Mouse (Mus musculus): Measurements from ENCODE around the gene Ift122. TPM values are rescaled to one million over a fixed set of nuclear protein-coding genes. Genes with fewer than 3 reads are reported as not detected.

Gene Ift122
- polyA plus RNA-seq (2015; fragmentation: Nextera tagmentation; extraction: Ambion mirVana) = 26.1 and 28.4 TPM in 2 replicates

- Histone ChIP-seq H3K36me3 (ENCODE audit: poor library complexity, severe bottlenecking) (peaks cover 18% of the 10 kb centered on the region), H3K4me2 (peak within 1 kb of the TSS; percentile 79), H3K4me1 (peaks cover 31% of the 10 kb centered on the region), H3K4me3 (peak within 1 kb of the TSS; percentile 61), H3K27ac (peak within 1 kb of the TSS; percentile 86), H3K27me3 (no peaks in the 10 kb centered on the region), H3K9me3 (replicated peaks) (no peaks in the 10 kb centered on the region), H3K9ac (peak within 1 kb of the TSS; percentile 73)
- under 1% methylated on average over 51 of the region's 51 CpGs for WGBS
- peak; percentile 98 for ATAC-seq
Observed at GRCm38 (mm10) chr6:115853091-115853813, at the start of gene Ift122, which contains the start of gene Mbd4. Ift122 (plus strand) TSS chr6:115853470. Mbd4 (minus strand) TSS chr6:115853371.

GRCm38 (mm10) chr6:115803541-115804382 lies 49.5 kb upstream of the Ift122 start:
- H3K4me2 ChIP-seq = no peak overlapping the region

DNA sequence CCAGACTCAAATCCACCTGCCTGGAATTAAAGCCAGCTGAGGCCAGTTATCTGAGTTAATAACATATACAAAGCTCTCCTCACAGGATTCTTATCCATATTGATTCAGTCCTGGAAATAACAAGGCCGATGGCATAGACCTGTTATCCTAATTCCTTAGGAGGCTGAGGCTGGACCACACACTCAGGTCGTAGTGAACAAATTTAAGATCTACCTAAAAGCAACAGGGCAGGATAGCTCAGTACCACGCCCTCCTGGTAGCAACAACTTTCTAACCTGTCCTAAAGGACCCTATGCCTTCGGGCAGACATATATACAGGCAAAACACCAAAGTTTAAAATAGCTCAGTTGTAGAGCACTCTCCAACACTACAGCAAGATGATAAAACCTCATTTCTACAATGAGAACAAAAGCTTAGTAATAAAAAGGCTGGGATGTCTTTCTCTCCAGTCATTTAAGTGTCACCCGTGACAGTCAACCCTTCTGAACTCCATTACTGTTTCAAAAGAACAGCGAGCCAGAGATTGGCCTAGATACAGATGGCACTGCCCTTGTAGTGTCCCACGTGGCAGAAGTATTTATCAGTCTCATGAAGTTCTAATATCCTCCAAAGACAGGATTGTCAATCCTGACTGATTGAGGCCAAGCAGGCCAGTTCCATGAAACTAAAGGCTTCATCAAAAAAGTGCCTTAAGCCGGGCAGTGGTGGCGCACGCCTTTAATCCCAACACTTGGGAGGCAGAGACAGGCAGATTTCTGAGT lies 48.7 kb upstream of the Ift122 start:
- Histone ChIP-seq H3K4me3 (no peak overlapping the region), H3K27ac (no peak overlapping the region), H3K4me2 (no peak overlapping the region), H3K36me3 (ENCODE audit: poor library complexity, severe bottlenecking) (peaks cover 75% of the 10 kb centered on the region), H3K9ac (no peak overlapping the region), H3K4me1 (peaks cover 27% of the 10 kb centered on the region), H3K27me3 (no peaks in the 10 kb centered on the region), H3K9me3 (replicated peaks) (no peaks in the 10 kb centered on the region)
- no peak for ATAC-seq
- 66% methylated on average over 10 of the region's 10 CpGs for WGBS

More at GRCm38 (mm10) chr6:115803541-115804382, 49.5 kb upstream of the Ift122 start:
- Histone ChIP-seq H3K9me3 (replicated peaks) (no peaks in the 10 kb centered on the region), H3K9ac (no peak overlapping the region), H3K4me3 (no peak overlapping the region), H3K27ac (peak overlapping the region; percentile 46), H3K4me1 (peaks cover 27% of the 10 kb centered on the region), H3K27me3 (no peaks in the 10 kb centered on the region), H3K36me3 (ENCODE audit: poor library complexity, severe bottlenecking) (peaks cover 83% of the 10 kb centered on the region)
- 50% methylated on average over 16 of the region's 16 CpGs for WGBS
- peak; percentile 28; the same call in 1 of the 2 replicates for ATAC-seq

DNA sequence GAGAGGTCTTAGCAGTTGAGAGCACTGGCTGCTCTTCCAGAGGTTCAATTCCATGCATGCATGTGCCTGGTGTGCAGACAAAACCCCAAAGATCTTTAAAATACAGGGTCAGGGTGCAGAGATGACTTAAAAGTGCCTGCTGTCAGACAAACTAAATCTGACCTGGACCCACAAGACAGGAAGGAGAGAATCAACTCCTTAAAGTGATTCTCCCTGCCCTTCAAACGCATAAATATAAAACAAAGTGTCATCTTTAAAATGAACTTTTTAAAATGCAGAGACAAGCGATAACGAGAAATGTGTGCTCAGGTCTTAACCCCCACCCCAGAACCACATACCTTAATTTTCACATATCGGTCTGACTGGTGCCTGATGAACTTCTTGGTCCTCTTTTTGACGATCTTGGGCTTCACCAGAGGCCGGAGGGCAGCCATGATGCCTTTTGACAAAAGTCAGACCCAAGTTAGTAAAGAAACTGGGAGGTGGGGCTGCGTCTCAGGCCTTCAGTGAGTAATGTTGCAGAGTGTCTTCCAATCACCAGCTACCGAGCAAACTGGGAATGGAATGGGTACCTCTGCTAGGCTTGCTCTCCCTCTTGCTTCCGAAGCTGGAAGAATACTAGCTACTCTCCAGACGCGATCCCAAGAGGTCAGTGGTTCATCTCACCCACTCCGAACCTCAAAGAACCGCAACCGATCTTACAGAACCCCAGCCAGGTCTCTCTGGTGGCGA lies 45.6 kb upstream of the Ift122 start:
- no peak for ATAC-seq
- Histone ChIP-seq H3K27me3 (no peaks in the 10 kb centered on the region), H3K4me1 (peaks cover 27% of the 10 kb centered on the region), H3K4me2 (peak overlapping the region; percentile 75), H3K36me3 (ENCODE audit: poor library complexity, severe bottlenecking) (peaks cover 46% of the 10 kb centered on the region), H3K27ac (peak overlapping the region; percentile 97), H3K9me3 (replicated peaks) (no peaks in the 10 kb centered on the region), H3K9ac (peak overlapping the region; percentile 99), H3K4me3 (peak overlapping the region; percentile 97)
- WGBS = 3% methylated on average over 15 of the region's 15 CpGs

DNA sequence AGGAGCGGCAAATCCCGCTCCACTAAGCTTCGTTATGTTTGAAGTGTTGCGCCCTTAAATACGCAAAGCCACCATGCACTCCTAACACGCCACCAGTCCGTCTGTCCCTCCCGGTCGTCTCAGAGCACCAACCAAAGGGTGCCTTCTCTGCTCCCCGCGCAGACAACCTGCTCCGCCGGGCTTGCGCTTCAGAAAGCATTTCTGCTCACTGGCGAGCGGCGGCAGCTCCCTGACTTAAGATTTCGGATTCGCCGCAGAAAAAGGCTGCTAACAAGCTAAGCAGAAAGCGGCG lies 45.1 kb upstream of the Ift122 start:
- H3K9me3 ChIP-seq (replicated peaks) = no peaks in the 10 kb centered on the region
- peak; percentile 11; the same call in 1 of the 2 replicates for ATAC-seq
- under 1% methylated on average over 22 of the region's 22 CpGs for WGBS
- peak overlapping the region; percentile 99 for H3K9ac ChIP-seq
- H3K4me3 ChIP-seq = peak overlapping the region; percentile 97
- H3K27ac ChIP-seq = peak overlapping the region; percentile 97
- H3K4me2 ChIP-seq = peak overlapping the region; percentile 75
- no peaks in the 10 kb centered on the region for H3K27me3 ChIP-seq
- H3K4me1 ChIP-seq = peaks cover 27% of the 10 kb centered on the region
- peaks cover 41% of the 10 kb centered on the region for H3K36me3 ChIP-seq (ENCODE audit: poor library complexity, severe bottlenecking)

GRCm38 (mm10) chr6:115808488-115809231 lies 44.6 kb upstream of the Ift122 start, which contains the start of gene Rpl32:
Rpl32 (minus strand) TSS chr6:115808747.
- no peaks in the 10 kb centered on the region for H3K9me3 ChIP-seq (replicated peaks)
- peak within 1 kb of the TSS; percentile 97 for H3K4me3 ChIP-seq
- H3K4me2 ChIP-seq = peak within 1 kb of the TSS; percentile 75
- no peaks in the 10 kb centered on the region for H3K27me3 ChIP-seq
- WGBS = under 1% methylated on average over 43 of the region's 47 CpGs
- ATAC-seq = peak; percentile 92
- H3K4me1 ChIP-seq = peaks cover 27% of the 10 kb centered on the region
- H3K9ac ChIP-seq = peak within 1 kb of the TSS; percentile 99
- H3K27ac ChIP-seq = peak within 1 kb of the TSS; percentile 97
- peaks cover 37% of the 10 kb centered on the region for H3K36me3 ChIP-seq (ENCODE audit: poor library complexity, severe bottlenecking)

GRCm38 (mm10) chr6:115811606-115812005 lies 41.7 kb upstream of the Ift122 start:
- H3K9ac ChIP-seq = no peak overlapping the region
- no peak overlapping the region for H3K27ac ChIP-seq
- peaks cover 8% of the 10 kb centered on the region for H3K36me3 ChIP-seq (ENCODE audit: poor library complexity, severe bottlenecking)
- no peak for ATAC-seq
- no peak overlapping the region for H3K4me3 ChIP-seq
- H3K9me3 ChIP-seq (replicated peaks) = no peaks in the 10 kb centered on the region
- WGBS = 77% methylated on average over 8 of the region's 8 CpGs
- H3K4me1 ChIP-seq = peaks cover 13% of the 10 kb centered on the region
- H3K27me3 ChIP-seq = no peaks in the 10 kb centered on the region
- no peak overlapping the region for H3K4me2 ChIP-seq

- no peak overlapping the region for H3K4me3 ChIP-seq
- no peaks in the 10 kb centered on the region for H3K36me3 ChIP-seq (ENCODE audit: poor library complexity, severe bottlenecking)
- H3K27ac ChIP-seq = no peak overlapping the region
- H3K4me2 ChIP-seq = no peak overlapping the region
- H3K9ac ChIP-seq = no peak overlapping the region
- no peaks in the 10 kb centered on the region for H3K9me3 ChIP-seq (replicated peaks)
- WGBS = 40% methylated on average over 4 of the region's 4 CpGs
- H3K27me3 ChIP-seq = no peaks in the 10 kb centered on the region
- H3K4me1 ChIP-seq = no peaks in the 10 kb centered on the region
- 0 out of 2 replicates have a peak, but pooled peaks have one; percentile 33 for ATAC-seq
Observed at GRCm38 (mm10) chr6:115814104-115814503, 39.2 kb upstream of the Ift122 start.

- H3K9ac ChIP-seq = no peak overlapping the region
- no peak overlapping the region for H3K4me2 ChIP-seq
- H3K9me3 ChIP-seq (replicated peaks) = no peaks in the 10 kb centered on the region
- 84% methylated on average over 4 of the region's 4 CpGs for WGBS
- no peaks in the 10 kb centered on the region for H3K4me1 ChIP-seq
- ATAC-seq = no peak
- no peaks in the 10 kb centered on the region for H3K27me3 ChIP-seq
- H3K4me3 ChIP-seq = no peak overlapping the region
- H3K27ac ChIP-seq = no peak overlapping the region
- H3K36me3 ChIP-seq (ENCODE audit: poor library complexity, severe bottlenecking) = no peaks in the 10 kb centered on the region
Observed at GRCm38 (mm10) chr6:115815041-115815440, 38.2 kb upstream of the Ift122 start.

- 72% methylated on average over 2 of the region's 2 CpGs for WGBS
- Histone ChIP-seq H3K27ac (no peak overlapping the region), H3K4me1 (no peaks in the 10 kb centered on the region), H3K4me2 (no peak overlapping the region), H3K36me3 (ENCODE audit: poor library complexity, severe bottlenecking) (no peaks in the 10 kb centered on the region), H3K27me3 (no peaks in the 10 kb centered on the region), H3K4me3 (no peak overlapping the region), H3K9ac (no peak overlapping the region), H3K9me3 (replicated peaks) (no peaks in the 10 kb centered on the region)
- ATAC-seq = no peak
Observed at GRCm38 (mm10) chr6:115818129-115818528, 35.1 kb upstream of the Ift122 start.

Data from forebrain, embryonic 13.5 days (tissue).